Mouse (Mus musculus) liver, adult 2 months (tissue): Measurements from ENCODE around the gene Kpna4. TPM values are rescaled to one million over a fixed set of nuclear protein-coding genes. Genes with fewer than 3 reads are reported as not detected.
A peak's percentile ranks its signal among the peaks of the same experiment; 100 is the strongest.

Experiments used
- DNase-seq: peaks from one replicate; pipeline ENCODE4 v3.0.0-alpha.2; 2011; ENCODE audit warnings: low read depth, low spot score; ENCODE audit errors: extremely low read depth
- H3K27ac ChIP-seq: fragments of 200-500 bp; replicated peaks from 2 replicates; pipeline ENCODE4 v1.5.1; 2012; ENCODE audit warnings: low read depth, mild to moderate bottlenecking, control low read depth, inconsistent platforms, low read length; ENCODE audit not compliant: insufficient read depth
- H3K27me3 ChIP-seq: fragments of 200-500 bp; 2 replicates; pipeline ENCODE4 v1.6.1; 2012; ENCODE audit warnings: mild to moderate bottlenecking, moderate library complexity, low read length, inconsistent platforms; ENCODE audit not compliant: control insufficient read depth, insufficient read depth
- H3K36me3 ChIP-seq: fragments of 200-500 bp; 2 replicates; pipeline ENCODE4 v1.6.1; 2012; ENCODE audit warnings: low read length, inconsistent platforms; ENCODE audit not compliant: control insufficient read depth, insufficient read depth
- H3K4me1 ChIP-seq: fragments of 200-500 bp; 2 replicates; pipeline ENCODE4 v1.6.1; 2011; ENCODE audit warnings: low read length; ENCODE audit not compliant: control insufficient read depth, insufficient read depth
- H3K4me3 ChIP-seq: fragments of 200-500 bp; 2 replicates; pipeline ENCODE4 v1.5.1; 2011; ENCODE audit warnings: low read depth, mild to moderate bottlenecking, control low read depth, low read length, moderate library complexity; ENCODE audit not compliant: insufficient read depth
- H3K79me2 ChIP-seq: fragments of 200-500 bp; 2 replicates; pipeline ENCODE4 v1.6.1; 2012; ENCODE audit warnings: inconsistent platforms, mild to moderate bottlenecking, low read length, moderate library complexity; ENCODE audit not compliant: control insufficient read depth, insufficient read depth
- H3K9ac ChIP-seq: fragments of 200-500 bp; 2 replicates; pipeline ENCODE4 v1.6.1; 2012; ENCODE audit warnings: low read depth, mild to moderate bottlenecking, control low read depth, inconsistent platforms, low read length
- CTCF ChIP-seq: fragments of 200-500 bp; IDR thresholded peaks from 2 replicates; pipeline ENCODE4 v1.5.1; 2011; ENCODE audit warnings: low read depth, low read length, control low read depth
- POLR2A ChIP-seq: fragments of 200-500 bp; IDR thresholded peaks from 2 replicates; pipeline ENCODE4 v1.6.1; 2011; ENCODE audit warnings: low read length, control low read depth; ENCODE audit not compliant: insufficient read depth; ENCODE audit errors: extremely low read depth
- whole genome bisulfite sequencing: fragments of 180-500 bp; shearing (Covaris S2); methylation state at CpG from one replicate; pipeline ENCODE4 v1.1.7; 2018; 5-methylcytosine and 5-hydroxymethylcytosine counted together
- polyA plus RNA-seq: library from polyadenylated mRNA; depleted of rRNA; stranded (reverse); fragments of >200 nt; gene quantifications from 2 replicates; pipeline ENCODE4 v1.2.3, GENCODE M21; 2012
- total RNA-seq: library from RNA; depleted of rRNA; stranded (reverse); fragments of >200 nt; gene quantifications from 2 replicates; pipeline ENCODE4 v1.2.3, GENCODE M21; 2014

Gene Kpna4
- total and polyA plus RNA-seq, 2 experiments, result 5.3 to 10.7 TPM

DNA sequence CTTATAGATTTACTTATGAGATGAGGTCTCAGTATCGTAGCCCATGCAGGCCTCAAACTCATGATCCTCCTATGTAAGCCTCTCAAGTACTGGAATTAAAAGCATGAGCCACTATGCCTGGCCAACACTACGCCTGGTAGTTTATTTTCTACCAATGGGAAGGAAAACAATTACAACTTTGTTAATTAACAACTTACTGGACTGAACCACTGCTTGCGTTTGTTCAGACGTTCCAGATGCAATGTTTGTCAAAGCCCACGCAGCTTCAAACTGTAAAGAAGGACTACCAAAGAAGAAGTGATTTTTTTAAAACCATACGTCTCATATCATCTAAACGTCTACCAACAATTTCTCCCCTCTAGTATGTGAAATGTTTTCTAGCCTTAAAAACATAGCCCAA lies 32.5 kb downstream of the Kpna4 start:
- Histone ChIP-seq H3K4me1 (no peaks in the 10 kb centered on the region), H3K9ac (no peak overlapping the region), H3K4me3 (no peak overlapping the region), H3K27me3 (no peaks in the 10 kb centered on the region), H3K36me3 (peaks cover 39% of the 10 kb centered on the region), H3K79me2 (no peaks in the 10 kb centered on the region), H3K27ac (no peak overlapping the region)
- DNase-seq, result peak; percentile 31
- 47% methylated on average over 7 of the region's 7 CpGs for WGBS
- TF ChIP-seq POLR2A (no peak), CTCF (no peak)

DNA sequence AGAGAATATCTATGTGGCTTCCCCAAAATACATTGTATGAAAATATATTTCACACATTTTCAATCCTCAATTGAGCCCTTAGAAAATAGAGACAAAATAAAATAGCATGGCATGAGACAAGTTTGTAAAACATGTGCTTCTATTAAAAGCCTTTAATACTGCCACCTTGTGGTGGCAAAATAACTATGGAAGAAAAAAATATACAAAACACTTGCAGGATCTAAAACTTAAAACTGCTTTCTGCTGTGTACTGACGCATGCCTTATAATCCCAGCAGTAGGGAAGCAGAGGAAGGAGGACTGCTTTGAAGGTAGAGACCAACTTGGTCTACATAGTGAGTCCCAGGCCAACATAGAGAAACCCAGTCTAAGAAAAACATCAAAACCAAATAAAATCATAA lies 62.9 kb downstream of the Kpna4 start:
- H3K79me2 ChIP-seq, result no peaks in the 10 kb centered on the region
- TF ChIP-seq POLR2A (no peak), CTCF (no peak)
- H3K4me3 ChIP-seq, result no peak overlapping the region
- peak; percentile 26 for DNase-seq
- H3K36me3 ChIP-seq, result peaks cover 6% of the 10 kb centered on the region; the same call in 1 of the 2 replicates
- WGBS, result 47% methylated on average over 1 of the region's 1 CpGs
- H3K27ac ChIP-seq, result no peak overlapping the region
- H3K4me1 ChIP-seq, result no peaks in the 10 kb centered on the region
- no peaks in the 10 kb centered on the region for H3K27me3 ChIP-seq
- no peak overlapping the region for H3K9ac ChIP-seq

- no peaks in the 10 kb centered on the region for H3K4me1 ChIP-seq
- no peak overlapping the region for H3K9ac ChIP-seq
- no peak overlapping the region for H3K27ac ChIP-seq
- peaks cover 2% of the 10 kb centered on the region; the same call in 1 of the 2 replicates for H3K36me3 ChIP-seq
- no peak overlapping the region for H3K4me3 ChIP-seq
- DNase-seq, result no peak
- no peaks in the 10 kb centered on the region for H3K27me3 ChIP-seq
- WGBS, result 82% methylated on average over 1 of the region's 1 CpGs
- no peaks in the 10 kb centered on the region for H3K79me2 ChIP-seq
- TF ChIP-seq CTCF (no peak), POLR2A (no peak)
Measured at GRCm38 (mm10) chr3:69062764-69063163, 64.1 kb downstream of the Kpna4 start.

DNA sequence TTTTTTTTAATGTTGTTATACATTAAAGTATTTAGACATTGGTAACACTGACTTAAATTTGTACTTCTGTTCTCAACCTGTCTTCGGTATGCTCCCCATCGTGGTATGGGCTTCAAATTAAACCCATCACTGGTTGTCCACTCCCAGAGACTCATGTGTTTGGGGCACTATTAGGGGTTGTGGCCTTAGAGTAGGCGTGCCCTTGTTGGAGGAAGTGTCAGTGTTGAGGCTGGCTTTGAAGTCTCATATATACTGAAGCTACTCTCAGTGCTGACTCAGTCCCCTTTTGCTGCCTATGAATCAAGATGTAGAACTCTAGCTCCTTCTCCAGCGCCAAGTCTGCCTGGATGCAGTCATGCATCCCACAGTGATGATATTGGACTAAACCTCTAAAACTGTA lies 66.2 kb downstream of the Kpna4 start:
- no peak overlapping the region for H3K27ac ChIP-seq
- no peak overlapping the region for H3K9ac ChIP-seq
- no peaks in the 10 kb centered on the region for H3K27me3 ChIP-seq
- TF ChIP-seq POLR2A (no peak), CTCF (no peak)
- no peaks in the 10 kb centered on the region for H3K4me1 ChIP-seq
- WGBS, result 94% methylated on average over 4 of the region's 4 CpGs
- H3K36me3 ChIP-seq, result no peaks in the 10 kb centered on the region
- DNase-seq, result no peak
- H3K4me3 ChIP-seq, result no peak overlapping the region
- no peaks in the 10 kb centered on the region for H3K79me2 ChIP-seq

- Histone ChIP-seq H3K4me3 (no peak overlapping the region), H3K9ac (no peak overlapping the region), H3K27me3 (no peaks in the 10 kb centered on the region), H3K4me1 (no peaks in the 10 kb centered on the region), H3K36me3 (no peaks in the 10 kb centered on the region), H3K79me2 (no peaks in the 10 kb centered on the region), H3K27ac (no peak overlapping the region)
- no peak for TF ChIP-seq CTCF
- no peak for TF ChIP-seq POLR2A
- DNase-seq, result no peak
- 85% methylated on average over 3 of the region's 3 CpGs for WGBS
Measured at GRCm38 (mm10) chr3:69055871-69056270, 71.0 kb downstream of the Kpna4 start.

GRCm38 (mm10) chr3:69054760-69055432 lies 72.0 kb downstream of the Kpna4 start:
- Histone ChIP-seq H3K4me1 (no peaks in the 10 kb centered on the region), H3K36me3 (no peaks in the 10 kb centered on the region), H3K79me2 (no peaks in the 10 kb centered on the region), H3K9ac (no peak overlapping the region), H3K27me3 (no peaks in the 10 kb centered on the region), H3K4me3 (no peak overlapping the region), H3K27ac (no peak overlapping the region)
- WGBS, result 82% methylated on average over 7 of the region's 7 CpGs
- no peak for DNase-seq
- TF ChIP-seq CTCF (no peak), POLR2A (no peak)
